Mouse (Mus musculus): ENCODE measurements around the gene Rhebl1. TPM values are rescaled to one million over a fixed set of nuclear protein-coding genes. Genes with fewer than 3 reads are reported as not detected.

Rhebl1 gene
- polyA plus RNA-seq, 1 experiment = 0.24 TPM

GRCm38 (mm10) chr15:98850668-98851067, 43.7 kb downstream of the Rhebl1 start:
- H3K9me3 ChIP-seq (ENCODE audit: control insufficient read depth, low read length) = no peaks in the 10 kb centered on the region
- no peaks in the 10 kb centered on the region for H3K27me3 ChIP-seq (ENCODE audit: control insufficient read depth)
- H3K4me1 ChIP-seq (ENCODE audit: control insufficient read depth) = peaks cover 6% of the 10 kb centered on the region
- peaks cover 100% of the 10 kb centered on the region for H3K36me3 ChIP-seq (ENCODE audit: control insufficient read depth)
- no peak overlapping the region for H3K4me3 ChIP-seq (replicated peaks)
- TF ChIP-seq GATA1 (IDR thresholded peaks at IDR 0.05; ENCODE audit: low read length) = no peak
- TF ChIP-seq TAL1 (IDR thresholded peaks at IDR 0.05; ENCODE audit: low read length) = no peak

GRCm38 (mm10) chr15:98849956-98850600, 44.3 kb downstream of the Rhebl1 start:
- H3K27me3 ChIP-seq (ENCODE audit: control insufficient read depth) = no peaks in the 10 kb centered on the region
- no peaks in the 10 kb centered on the region for H3K9me3 ChIP-seq (ENCODE audit: control insufficient read depth, low read length)
- H3K4me3 ChIP-seq (replicated peaks) = no peak overlapping the region
- TF ChIP-seq TAL1 (IDR thresholded peaks at IDR 0.05; ENCODE audit: low read length) = no peak
- no peak for TF ChIP-seq GATA1 (IDR thresholded peaks at IDR 0.05; ENCODE audit: low read length)
- peaks cover 100% of the 10 kb centered on the region for H3K36me3 ChIP-seq (ENCODE audit: control insufficient read depth)
- peaks cover 9% of the 10 kb centered on the region for H3K4me1 ChIP-seq (ENCODE audit: control insufficient read depth)

- TF ChIP-seq GATA1 (IDR thresholded peaks at IDR 0.05; ENCODE audit: low read length) (no peak), TAL1 (IDR thresholded peaks at IDR 0.05; ENCODE audit: low read length) (no peak)
- H3K4me3 ChIP-seq (replicated peaks) = no peak overlapping the region
- H3K27me3 ChIP-seq (ENCODE audit: control insufficient read depth) = no peaks in the 10 kb centered on the region
- peaks cover 17% of the 10 kb centered on the region for H3K4me1 ChIP-seq (ENCODE audit: control insufficient read depth)
- H3K9me3 ChIP-seq (ENCODE audit: control insufficient read depth, low read length) = no peaks in the 10 kb centered on the region
- peaks cover 100% of the 10 kb centered on the region for H3K36me3 ChIP-seq (ENCODE audit: control insufficient read depth)
Observed at GRCm38 (mm10) chr15:98849165-98849564, 45.2 kb downstream of the Rhebl1 start.

- peaks cover 24% of the 10 kb centered on the region for H3K4me1 ChIP-seq (ENCODE audit: control insufficient read depth)
- H3K4me3 ChIP-seq (replicated peaks) = no peak overlapping the region
- no peaks in the 10 kb centered on the region for H3K27me3 ChIP-seq (ENCODE audit: control insufficient read depth)
- H3K36me3 ChIP-seq (ENCODE audit: control insufficient read depth) = peaks cover 100% of the 10 kb centered on the region
- TF ChIP-seq TAL1 (IDR thresholded peaks at IDR 0.05; ENCODE audit: low read length) = no peak
- TF ChIP-seq GATA1 (IDR thresholded peaks at IDR 0.05; ENCODE audit: low read length) = no peak
- no peaks in the 10 kb centered on the region for H3K9me3 ChIP-seq (ENCODE audit: control insufficient read depth, low read length)
Observed at GRCm38 (mm10) chr15:98846140-98846539, 48.2 kb downstream of the Rhebl1 start.

GRCm38 (mm10) chr15:98845149-98845548, 49.2 kb downstream of the Rhebl1 start:
- Histone ChIP-seq H3K36me3 (ENCODE audit: control insufficient read depth) (peaks cover 100% of the 10 kb centered on the region), H3K4me1 (ENCODE audit: control insufficient read depth) (peaks cover 25% of the 10 kb centered on the region), H3K9me3 (ENCODE audit: control insufficient read depth, low read length) (no peaks in the 10 kb centered on the region), H3K27me3 (ENCODE audit: control insufficient read depth) (no peaks in the 10 kb centered on the region), H3K4me3 (replicated peaks) (no peak overlapping the region)
- TF ChIP-seq GATA1 (IDR thresholded peaks at IDR 0.05; ENCODE audit: low read length) (no peak), TAL1 (IDR thresholded peaks at IDR 0.05; ENCODE audit: low read length) (no peak)

DNA sequence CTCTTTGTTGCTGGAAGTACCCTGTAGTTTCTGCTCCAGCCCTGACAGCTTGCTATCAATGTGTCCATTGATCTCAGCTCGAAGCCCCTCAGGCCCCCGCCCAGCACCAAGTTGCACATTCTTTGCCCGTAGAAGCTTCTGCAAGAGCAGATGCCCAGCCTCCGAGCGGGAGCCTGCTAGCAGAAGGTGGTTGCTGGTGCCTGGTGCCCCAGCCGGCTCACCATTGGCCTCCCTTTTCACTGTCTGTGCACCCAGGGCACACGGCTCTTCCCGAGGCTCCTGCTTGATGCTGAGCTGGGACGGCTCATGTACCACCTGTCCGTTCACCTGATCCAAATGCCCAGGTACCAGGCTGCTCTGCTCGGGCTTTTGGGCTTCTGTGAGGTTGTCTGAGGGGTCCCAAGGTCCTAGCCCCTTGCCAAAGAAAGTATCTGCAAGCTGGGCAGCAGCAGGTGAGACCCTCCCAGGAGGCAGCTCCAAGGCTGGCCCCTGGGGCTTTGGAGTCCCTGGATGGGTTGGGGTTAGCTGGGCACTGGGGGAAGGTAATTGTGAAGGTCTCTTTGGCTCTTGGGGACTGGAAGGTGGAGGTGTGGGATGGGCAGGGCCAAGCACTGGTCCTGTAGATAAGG, 50.6 kb downstream of the Rhebl1 start:
- Histone ChIP-seq H3K36me3 (ENCODE audit: control insufficient read depth) (peaks cover 100% of the 10 kb centered on the region), H3K27me3 (ENCODE audit: control insufficient read depth) (no peaks in the 10 kb centered on the region), H3K4me3 (replicated peaks) (no peak overlapping the region), H3K4me1 (ENCODE audit: control insufficient read depth) (peaks cover 36% of the 10 kb centered on the region), H3K9me3 (ENCODE audit: control insufficient read depth, low read length) (no peaks in the 10 kb centered on the region; the same call in 1 of the 2 replicates)
- no peak for TF ChIP-seq GATA1 (IDR thresholded peaks at IDR 0.05; ENCODE audit: low read length)
- no peak for TF ChIP-seq TAL1 (IDR thresholded peaks at IDR 0.05; ENCODE audit: low read length)

DNA sequence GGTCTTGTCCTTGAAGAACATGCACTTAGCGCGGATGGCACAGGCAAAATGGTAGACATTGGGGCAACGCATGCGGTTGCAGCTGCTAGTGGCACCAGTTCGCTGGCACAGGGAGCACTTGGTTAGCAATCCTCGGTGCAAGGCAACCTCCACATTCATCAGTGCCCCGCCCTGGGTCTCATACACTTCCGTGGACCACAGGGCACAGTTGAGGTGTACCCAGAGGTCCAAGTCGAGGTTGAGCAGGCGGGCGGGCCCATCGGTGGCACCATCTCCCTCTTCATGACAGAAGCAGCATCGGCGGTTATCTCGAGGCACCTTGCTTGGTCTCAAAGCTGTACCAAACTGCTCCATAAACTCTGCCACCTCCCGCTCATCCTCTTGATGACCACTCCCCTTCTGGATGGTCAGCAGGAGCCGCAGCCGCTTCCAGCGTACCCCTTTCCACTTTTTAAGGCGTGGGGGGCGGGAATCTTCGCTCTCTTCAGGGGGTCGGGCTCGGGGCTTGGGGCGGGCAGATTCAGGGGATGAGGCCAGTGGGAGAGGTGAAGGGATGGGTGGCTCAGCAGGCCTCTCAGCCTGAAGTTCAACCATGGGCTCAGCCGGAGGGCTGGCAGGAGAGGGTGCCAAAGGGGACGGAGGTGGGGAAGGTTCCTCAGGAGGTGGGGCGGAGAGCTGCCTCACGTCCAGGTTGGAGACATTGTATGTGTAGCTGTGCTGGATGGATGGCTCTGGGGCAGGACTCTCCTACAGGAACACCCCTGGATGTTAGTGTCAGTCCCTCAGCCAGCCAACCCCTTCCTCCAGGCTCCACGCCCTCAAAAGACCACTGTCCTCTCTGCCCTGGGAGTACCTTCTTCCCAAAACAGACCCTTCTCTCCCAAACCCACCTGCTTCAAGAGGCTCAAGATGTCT, 54.4 kb downstream of the Rhebl1 start:
- no peak overlapping the region for H3K4me3 ChIP-seq (replicated peaks)
- peaks cover 70% of the 10 kb centered on the region for H3K4me1 ChIP-seq (ENCODE audit: control insufficient read depth)
- H3K36me3 ChIP-seq (ENCODE audit: control insufficient read depth) = peaks cover 100% of the 10 kb centered on the region
- no peaks in the 10 kb centered on the region for H3K27me3 ChIP-seq (ENCODE audit: control insufficient read depth)
- H3K9me3 ChIP-seq (ENCODE audit: control insufficient read depth, low read length) = no peaks in the 10 kb centered on the region; the same call in 1 of the 2 replicates
- TF ChIP-seq TAL1 (IDR thresholded peaks at IDR 0.05; ENCODE audit: low read length) = no peak
- no peak for TF ChIP-seq GATA1 (IDR thresholded peaks at IDR 0.05; ENCODE audit: low read length)

DNA sequence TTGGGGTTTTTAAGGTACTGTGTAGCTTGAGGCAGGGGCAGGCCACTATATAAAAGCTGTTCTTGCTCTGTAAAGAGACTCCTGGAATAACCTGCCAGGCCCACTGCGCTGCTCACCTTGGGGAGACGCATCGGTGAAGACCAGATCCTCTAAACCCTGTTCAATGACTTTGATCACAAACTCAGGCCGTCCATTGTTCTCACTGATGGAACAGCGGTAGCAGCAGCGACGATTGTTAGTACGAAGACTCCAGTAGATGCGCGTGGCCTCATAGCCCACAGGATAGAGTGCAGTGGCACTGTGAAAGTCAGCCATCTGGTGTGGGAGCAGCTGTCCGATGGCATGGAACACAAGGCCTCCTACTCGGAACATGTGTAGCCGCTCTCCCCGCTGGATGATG, 55.2 kb downstream of the Rhebl1 start:
- H3K27me3 ChIP-seq (ENCODE audit: control insufficient read depth) = no peaks in the 10 kb centered on the region
- peaks cover 69% of the 10 kb centered on the region for H3K4me1 ChIP-seq (ENCODE audit: control insufficient read depth)
- TF ChIP-seq GATA1 (IDR thresholded peaks at IDR 0.05; ENCODE audit: low read length) (no peak), TAL1 (IDR thresholded peaks at IDR 0.05; ENCODE audit: low read length) (no peak)
- no peak overlapping the region for H3K4me3 ChIP-seq (replicated peaks)
- H3K9me3 ChIP-seq (ENCODE audit: control insufficient read depth, low read length) = peaks cover 4% of the 10 kb centered on the region
- H3K36me3 ChIP-seq (ENCODE audit: control insufficient read depth) = peaks cover 100% of the 10 kb centered on the region

DNA sequence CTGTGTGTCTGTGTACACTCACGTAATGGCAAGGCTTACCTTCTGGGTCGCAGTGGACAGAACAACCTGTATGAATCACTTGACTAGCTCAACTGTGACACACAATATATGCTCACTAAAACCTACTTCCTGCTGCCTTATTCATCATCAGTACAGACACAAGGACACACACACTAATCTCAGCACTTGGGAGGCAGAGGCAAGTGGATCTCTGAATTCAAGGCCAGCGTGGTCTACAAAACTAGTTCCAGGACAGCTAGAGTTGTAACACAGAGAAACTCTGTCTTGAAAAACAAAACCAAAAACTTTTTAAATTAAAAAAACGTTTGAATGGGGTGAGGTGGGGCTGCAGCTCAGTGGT, 56.6 kb downstream of the Rhebl1 start:
- TF ChIP-seq GATA1 (IDR thresholded peaks at IDR 0.05; ENCODE audit: low read length) = no peak
- Histone ChIP-seq H3K4me1 (ENCODE audit: control insufficient read depth) (peaks cover 78% of the 10 kb centered on the region), H3K36me3 (ENCODE audit: control insufficient read depth) (peaks cover 98% of the 10 kb centered on the region), H3K9me3 (ENCODE audit: control insufficient read depth, low read length) (peaks cover 5% of the 10 kb centered on the region), H3K27me3 (ENCODE audit: control insufficient read depth) (no peaks in the 10 kb centered on the region), H3K4me3 (replicated peaks) (peak overlapping the region; percentile 58)
